Mouse (Mus musculus): Measurements from ENCODE around the gene Zbtb14.

DNA sequence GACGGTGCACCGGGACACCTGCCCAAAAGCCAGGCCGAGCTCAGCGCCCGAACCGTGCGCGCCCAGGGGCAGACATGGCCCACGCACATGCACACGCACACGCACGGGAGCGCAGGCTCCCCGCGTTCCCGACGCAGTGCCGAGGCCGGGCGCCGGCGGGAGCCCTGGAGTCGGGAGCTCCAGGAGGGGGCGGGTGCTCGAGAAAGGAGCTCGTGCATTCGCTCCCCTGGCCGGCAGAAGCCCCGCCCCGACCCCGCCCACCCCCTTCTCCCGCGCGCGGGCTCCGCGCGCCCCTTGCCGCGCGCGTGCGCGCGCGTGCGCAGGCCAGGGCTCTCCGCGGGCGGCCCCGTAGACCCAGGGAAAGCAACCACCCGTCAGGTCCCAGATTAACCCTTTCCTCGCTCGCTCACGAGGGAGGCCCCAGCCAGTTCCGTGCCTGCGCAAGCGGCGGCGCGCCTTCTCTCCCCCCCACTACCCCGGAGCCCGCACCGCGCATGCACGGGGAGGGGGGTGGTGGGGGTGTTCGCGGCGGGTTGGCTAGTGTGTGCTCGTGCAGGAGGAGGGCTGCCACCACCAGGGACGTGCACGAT, at the start of gene Zbtb14:
- TF ChIP-seq CTCF (IDR thresholded peaks at IDR 0.05; ENCODE audit: low read depth, low read length) (no peak), POLR2A (IDR thresholded peaks at IDR 0.05; ENCODE audit: borderline replicate concordance, low read depth, low read length) (no peak)
